Mouse (Mus musculus) layer of hippocampus, postnatal 25 days (tissue): ENCODE results near the gene Rev3l. TPM values are rescaled to one million over a fixed set of nuclear protein-coding genes. Genes with fewer than 3 reads are reported as not detected.

ENCODE experiments used
- DNase-seq, 2 experiments: peaks; one replicate each; pipeline ENCODE4 v3.0.0; 2022; ENCODE audit warnings: mixed read lengths in 2 of 2, low spot score in 1 of 2; ENCODE audit errors: extremely low spot score in 1 of 2
- total RNA-seq, 2 experiments: library from RNA; stranded (reverse); gene quantifications; 2 replicates each; pipeline ENCODE4 v1.2.3; 2021

Rev3l gene
- 10 to 100 TPM; 33.9 to 43.4 TPM for total RNA-seq

DNA sequence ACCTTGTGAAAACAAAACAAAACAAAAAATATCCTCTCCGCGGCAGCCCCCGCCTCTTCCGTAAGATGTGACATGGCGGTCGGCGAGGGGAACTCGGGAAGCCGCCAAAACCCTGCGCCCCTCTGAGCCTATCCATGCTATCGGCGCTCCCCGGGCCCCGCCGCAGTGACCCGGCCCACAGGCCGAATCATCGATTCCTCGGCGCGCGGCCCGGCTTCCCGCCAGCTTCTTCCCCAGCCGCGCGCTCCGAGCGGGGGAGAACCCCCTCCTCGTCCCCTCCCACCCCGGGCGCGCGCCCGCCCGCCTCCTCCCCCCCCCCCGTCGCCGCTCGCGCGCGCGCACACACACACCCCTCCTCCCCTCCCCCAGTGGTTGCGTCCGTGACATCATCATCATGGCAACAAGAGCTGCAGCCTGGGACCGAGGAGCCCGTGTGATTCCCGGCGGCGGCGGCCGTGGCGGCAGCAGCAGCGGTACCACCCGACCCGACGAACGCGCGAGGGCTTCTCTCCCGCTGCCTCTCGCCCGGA, at the start of gene Rev3l:
Gene Rev3l (plus strand): TSS at position 383 of the 530 bp plus-strand sequence.
- peak; percentile 81 to 88 for DNase-seq

DNA sequence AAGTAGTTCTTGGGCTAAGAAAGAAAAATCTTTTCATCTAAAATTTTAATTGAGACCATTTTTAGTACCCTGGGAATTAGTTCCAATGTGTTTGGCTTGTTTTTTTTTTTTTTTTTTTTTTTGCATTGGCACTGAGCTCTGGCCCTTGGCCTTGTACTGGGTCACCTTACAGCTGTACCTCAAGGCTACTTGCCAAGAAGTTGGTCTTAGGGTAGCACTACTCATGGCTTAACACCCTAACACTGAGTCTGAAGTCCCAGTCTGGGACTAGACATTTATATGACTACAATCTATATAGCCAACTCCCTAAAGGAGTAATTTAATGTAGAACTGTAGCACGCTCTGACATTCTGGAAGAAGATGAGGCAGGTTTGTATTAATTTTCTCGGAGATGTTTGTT, 49.4 kb upstream of the Rev3l start:
- no peak for DNase-seq

DNA sequence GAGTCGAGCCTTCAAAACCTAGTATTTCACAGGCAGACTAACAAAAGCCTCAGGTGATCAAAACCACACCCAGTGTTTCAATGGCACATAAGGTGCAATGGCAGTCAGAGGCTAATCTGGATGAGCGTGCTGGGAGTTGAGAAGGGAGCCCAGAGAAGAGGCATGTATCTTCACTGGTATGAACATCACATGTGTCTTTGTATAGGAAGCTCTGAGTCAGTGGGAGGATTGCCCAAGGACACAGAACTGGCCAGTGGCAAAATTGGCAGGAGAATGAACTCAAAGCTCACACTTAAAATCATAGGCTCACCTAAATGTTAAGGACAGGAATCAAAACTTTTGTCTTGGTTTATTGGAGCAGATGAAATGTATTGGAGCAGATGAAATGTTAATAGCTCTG, 48.4 kb upstream of the Rev3l start:
- no peak for DNase-seq

DNA sequence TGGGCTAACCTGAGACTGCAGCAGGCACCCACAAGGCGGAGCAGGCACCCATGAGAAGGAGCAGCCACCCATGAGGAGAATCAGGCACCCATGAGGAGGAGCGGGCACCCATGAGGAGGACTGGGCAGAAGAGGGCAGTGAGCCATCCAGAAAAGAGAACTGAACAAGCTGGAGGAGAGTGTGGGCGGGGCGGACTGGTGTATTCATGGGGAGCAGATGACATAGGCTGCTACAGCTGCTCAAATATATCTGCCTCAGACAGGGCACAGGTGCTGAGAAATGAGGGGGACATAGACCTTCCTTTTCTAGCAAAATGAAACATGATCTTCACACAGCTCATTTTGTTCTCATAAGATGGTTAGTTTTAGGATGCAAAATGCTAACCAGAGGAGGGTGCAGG, 45.1 kb upstream of the Rev3l start:
- peak in 1 of 2 experiments; percentile 13 for DNase-seq

DNA sequence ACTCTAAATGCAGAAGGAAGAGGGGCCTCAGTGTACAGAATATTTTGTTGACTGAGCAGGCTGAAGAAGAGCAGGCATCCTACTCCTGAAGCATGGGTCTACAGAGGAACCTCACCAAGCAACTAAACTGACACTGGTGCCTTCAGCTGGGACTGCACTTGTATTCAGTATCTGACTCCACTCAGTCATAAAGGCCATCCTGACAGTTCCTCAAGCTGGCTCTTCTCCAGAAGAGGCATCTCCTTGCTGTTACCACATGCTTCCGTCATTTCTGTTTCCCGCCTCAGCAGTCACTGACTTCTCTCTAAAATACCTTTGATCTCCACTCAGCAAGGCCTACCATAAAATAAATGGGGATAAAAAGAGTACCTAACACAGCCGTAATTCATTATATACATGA, 44.1 kb upstream of the Rev3l start:
- DNase-seq = no peak

DNA sequence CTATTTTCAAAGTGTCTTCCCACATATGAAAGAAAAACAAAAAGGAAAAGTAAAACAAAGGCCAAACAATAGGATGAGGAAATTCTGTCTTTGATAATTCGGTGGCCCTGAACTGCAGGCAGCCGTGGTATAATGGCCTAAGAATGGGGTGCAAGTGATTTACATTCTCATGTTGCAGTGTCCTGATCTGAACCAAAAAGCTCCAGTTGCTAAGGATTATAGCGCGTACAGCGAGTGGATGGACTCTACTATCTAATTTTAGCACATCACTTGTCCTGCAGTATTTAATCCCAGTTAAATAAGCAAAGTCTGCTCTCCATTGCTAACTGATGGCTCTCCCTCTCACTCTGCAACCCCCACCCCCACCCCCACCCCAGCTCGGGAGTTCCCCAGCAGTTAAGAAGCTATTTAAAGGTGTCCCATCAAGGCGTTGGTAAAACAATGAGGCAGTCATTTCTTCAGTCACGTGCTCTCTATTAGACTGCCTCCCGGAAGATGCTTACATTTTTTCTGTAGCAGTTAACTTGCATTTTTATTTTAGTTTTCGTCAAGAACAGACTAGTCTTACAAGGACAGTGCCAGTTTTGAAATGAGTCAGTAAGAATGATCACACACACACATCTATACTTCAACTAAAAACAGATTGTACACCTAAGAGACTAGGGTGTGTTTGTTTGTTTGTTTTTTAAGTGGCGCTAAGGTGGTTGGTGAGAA, 40.4 kb upstream of the Rev3l start:
- no peak for DNase-seq

- no peak for DNase-seq
Measured at GRCm38 (mm10) chr10:39692152-39692551, 39.8 kb upstream of the Rev3l start.

- DNase-seq = no peak
Measured at GRCm38 (mm10) chr10:39707717-39708510, 24.0 kb upstream of the Rev3l start.

GRCm38 (mm10) chr10:39716936-39717335, 15.0 kb upstream of the Rev3l start:
- DNase-seq = no peak

GRCm38 (mm10) chr10:39730976-39731735, 762 bp upstream of the Rev3l start:
- DNase-seq = peak; percentile 73 to 74

DNA sequence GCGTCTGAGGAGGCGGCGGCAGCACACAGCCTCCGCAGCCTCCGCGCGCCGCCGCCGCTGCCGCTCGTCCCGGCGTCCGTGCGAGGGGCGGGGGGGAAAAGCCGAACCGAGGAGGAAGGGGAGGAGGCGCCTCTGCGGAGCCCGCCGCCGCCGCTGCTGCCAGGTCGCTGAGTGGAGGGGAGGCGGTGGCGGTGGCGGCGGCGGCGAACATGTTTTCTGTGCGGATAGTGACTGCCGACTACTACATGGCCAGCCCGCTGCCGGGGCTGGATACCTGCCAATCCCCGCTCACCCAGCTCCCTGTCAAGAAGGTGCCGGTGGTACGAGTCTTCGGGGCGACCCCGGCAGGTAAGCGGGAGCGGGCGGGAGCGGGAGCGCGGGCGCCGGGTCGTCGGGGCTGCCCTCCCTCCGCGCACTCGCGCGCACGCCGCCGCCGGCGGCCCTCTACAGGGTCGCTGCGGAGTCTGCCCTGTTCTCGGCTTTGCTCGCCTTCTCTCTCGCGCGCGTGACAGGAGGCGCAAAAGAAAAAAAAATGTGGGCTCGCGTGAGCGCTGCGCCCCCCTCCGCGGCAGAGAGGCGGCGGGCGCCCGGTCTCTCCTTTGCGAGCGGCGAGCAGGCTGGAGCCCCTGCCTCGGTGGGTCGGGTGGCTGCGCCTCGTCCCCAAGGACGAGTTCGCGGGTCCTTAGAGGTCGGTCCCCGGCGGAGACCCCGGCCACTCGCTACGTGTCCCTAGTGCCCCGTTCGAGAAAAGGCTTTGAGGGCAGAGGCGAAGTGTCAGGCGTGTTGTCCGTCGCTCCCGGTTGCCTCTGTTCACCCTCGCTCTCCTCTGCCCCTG, 565 bp downstream of the Rev3l start:
- peak; percentile 63 to 83 for DNase-seq

- no peak for DNase-seq
Measured at GRCm38 (mm10) chr10:39733101-39733399, 1.1 kb downstream of the Rev3l start.

- no peak for DNase-seq
Measured at GRCm38 (mm10) chr10:39733421-39733930, 1.6 kb downstream of the Rev3l start.

- no peak for DNase-seq
Measured at GRCm38 (mm10) chr10:39736187-39736586, 4.3 kb downstream of the Rev3l start.

DNA sequence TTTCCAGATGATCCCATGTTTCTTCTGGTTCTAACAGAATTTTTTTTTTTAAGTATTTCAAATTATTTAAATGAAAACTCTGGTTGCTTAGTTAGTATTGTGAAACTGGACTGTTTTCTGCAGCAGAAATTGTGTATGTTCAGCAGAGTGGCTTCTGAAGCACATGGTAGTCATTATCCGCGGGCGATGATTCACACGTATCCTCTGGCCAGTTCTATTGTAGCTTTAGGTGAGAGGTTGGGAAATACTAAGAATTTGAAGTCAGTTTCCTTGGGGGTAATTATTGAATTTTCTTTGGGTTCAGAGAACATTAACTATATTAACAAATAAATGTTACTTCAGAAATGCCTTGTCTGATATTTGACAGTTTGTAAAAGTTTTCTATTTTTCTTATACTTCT, 10.1 kb downstream of the Rev3l start:
- DNase-seq = no peak

DNA sequence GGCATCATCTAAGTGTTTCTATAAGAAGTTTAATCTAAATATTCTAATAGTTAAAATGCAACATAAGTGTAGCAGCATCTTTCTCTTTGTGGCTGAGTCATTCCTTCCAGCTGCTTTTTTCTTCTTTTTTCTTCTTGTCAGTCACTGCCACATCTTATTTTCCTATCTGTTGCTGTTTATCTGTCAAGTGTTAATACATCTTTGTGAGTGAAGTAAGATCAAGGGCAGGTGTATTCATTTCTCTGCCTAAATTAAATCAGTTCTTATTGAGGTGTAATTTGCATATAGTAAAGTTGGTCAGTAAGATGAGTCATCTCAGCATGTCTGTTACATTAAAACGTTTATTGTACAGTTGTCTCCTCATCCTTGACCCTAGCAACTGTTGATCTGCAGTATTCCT, 32.8 kb downstream of the Rev3l start:
- no peak for DNase-seq

GRCm38 (mm10) chr10:39766702-39767101, 34.8 kb downstream of the Rev3l start:
- no peak for DNase-seq

DNA sequence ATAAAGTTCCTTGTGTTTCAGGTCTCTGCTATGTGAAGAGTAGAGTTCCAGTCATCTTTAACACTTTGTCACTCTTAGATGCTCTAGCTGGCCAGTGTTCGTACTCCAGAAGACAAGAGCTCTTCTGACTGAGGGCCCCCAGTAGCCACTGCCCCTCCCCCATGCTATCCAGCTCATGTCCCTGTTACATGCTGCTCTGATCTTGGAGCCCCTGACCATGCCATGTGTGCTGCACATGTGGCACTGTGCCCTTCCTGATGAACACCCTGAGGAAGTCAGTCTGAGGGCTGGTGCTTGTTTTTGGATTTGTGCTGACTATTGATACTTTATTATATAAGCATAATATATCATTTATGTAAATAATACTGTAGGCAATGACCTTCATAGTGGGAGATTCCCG, 40.3 kb downstream of the Rev3l start:
- no peak for DNase-seq

DNA sequence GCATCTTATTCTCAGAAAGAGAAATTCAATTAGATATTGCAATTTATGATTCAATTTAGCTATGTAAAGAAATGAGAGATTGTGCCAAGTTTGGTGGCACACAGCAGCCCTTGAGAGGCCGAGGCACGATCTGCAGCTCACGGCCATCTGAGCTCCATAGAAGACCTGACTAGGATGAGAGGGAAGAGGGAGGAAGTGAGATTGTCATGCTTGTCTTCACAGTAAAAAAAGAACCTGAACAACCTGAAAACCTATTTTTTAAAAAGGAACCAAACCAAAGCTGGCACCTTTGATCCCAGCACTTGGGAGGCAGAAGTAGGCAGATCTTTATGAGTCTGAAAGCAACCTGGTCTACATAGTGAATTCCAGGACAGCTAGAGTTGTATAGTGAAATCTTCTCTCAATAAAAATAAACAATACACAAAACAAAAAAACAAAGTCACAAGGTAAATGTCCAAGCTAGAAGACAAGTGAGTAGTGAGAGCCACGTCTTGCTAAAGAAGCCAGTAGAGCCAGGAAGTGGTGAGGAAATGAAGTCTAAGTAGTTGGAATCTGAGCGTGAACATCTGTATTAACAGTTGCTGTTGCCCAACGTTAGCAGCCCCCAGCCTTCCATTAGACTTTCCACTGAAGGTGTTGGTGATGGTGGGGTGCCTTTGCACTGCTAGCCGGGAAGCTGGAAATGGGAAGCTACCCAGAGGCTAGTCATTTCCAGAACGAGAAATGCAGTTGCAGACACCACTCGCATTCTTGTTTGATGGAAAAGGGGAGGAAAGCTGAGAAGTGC, 42.2 kb downstream of the Rev3l start:
- no peak for DNase-seq
